Mouse (Mus musculus) forebrain, embryonic 16.5 days (tissue): ENCODE measurements around the gene Olfml2b. TPM values are rescaled to one million over a fixed set of nuclear protein-coding genes. Genes with fewer than 3 reads are reported as not detected.

Experiments
- ATAC-seq: fragments of 200-750 bp; cut with Nextera tagmentation; 2 replicates; pipeline ENCODE4 v1.8.0; 2017; ENCODE audit warnings: mild to moderate bottlenecking, moderate library complexity
- H3K27ac ChIP-seq: fragments of 300-500 bp; sonication (generic); 2 replicates; pipeline ENCODE4 v1.5.1; 2014; ENCODE audit warnings: low read length, control low read depth
- H3K27me3 ChIP-seq: fragments of 300-500 bp; sonication (generic); replicated peaks from 2 replicates; pipeline ENCODE4 v1.6.1; 2014; ENCODE audit warnings: low read length; ENCODE audit not compliant: control insufficient read depth, insufficient read depth
- H3K36me3 ChIP-seq: fragments of 300-500 bp; sonication (generic); 2 replicates; pipeline ENCODE4 v1.6.1; 2014; ENCODE audit not compliant: control insufficient read depth, insufficient read depth
- H3K4me1 ChIP-seq: fragments of 300-500 bp; sonication (generic); replicated peaks from 2 replicates; pipeline ENCODE4 v1.6.1; 2014; ENCODE audit warnings: low read length; ENCODE audit not compliant: control insufficient read depth, insufficient read depth
- H3K4me2 ChIP-seq: fragments of 300-500 bp; sonication (generic); 2 replicates; pipeline ENCODE4 v1.6.1; 2014; ENCODE audit warnings: mild to moderate bottlenecking, low read length, control low read depth
- H3K4me3 ChIP-seq: fragments of 300-500 bp; sonication (generic); replicated peaks from 2 replicates; pipeline ENCODE4 v1.5.1; 2014; ENCODE audit warnings: mild to moderate bottlenecking, low read length, control low read depth
- H3K9ac ChIP-seq: fragments of 300-500 bp; sonication (generic); replicated peaks from 2 replicates; pipeline ENCODE4 v1.6.1; 2014; ENCODE audit warnings: low read depth, low read length, control low read depth
- H3K9me3 ChIP-seq: fragments of 300-500 bp; sonication (generic); 2 replicates; pipeline ENCODE4 v1.6.1; 2016; ENCODE audit warnings: low read length; ENCODE audit not compliant: control insufficient read depth
- WGBS: fragments of 180-500 bp; shearing (Covaris S2); extraction: QIAGEN DNeasy Blood & Tissue Kit; methylation state at CpG from one replicate; pipeline ENCODE4 v1.1.7; 2014; 5-methylcytosine and 5-hydroxymethylcytosine counted together
- polyA plus RNA-seq: library from polyadenylated mRNA; unstranded; fragments of >200 nt; fragmentation: Nextera tagmentation; extraction: Ambion mirVana; gene quantifications from 2 replicates; pipeline ENCODE4 v1.2.1, GENCODE M21; 2015

Olfml2b gene
- polyA plus RNA-seq, 1 experiment from 2014 or later, result 12.2 TPM

DNA sequence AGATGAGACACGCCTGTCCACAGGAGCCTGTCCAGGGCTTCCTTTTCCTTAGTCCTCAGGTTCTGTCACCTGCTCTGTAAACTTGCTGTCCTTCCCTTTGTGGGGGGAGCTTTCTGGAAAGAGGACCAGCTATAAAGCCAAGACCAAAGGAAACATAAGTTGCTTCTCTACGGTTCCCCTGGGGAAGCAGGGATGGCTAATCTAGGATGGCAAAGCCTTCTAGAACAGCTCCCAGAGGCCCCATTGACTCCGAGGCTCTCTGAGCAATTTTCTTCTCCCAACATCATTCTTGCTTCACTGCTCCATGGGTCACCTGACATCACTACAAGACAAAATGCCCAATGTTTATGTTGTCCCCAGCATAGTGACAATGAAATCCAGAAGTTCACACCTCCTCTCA is 32.7 kb upstream of the Olfml2b start:
- H3K4me3 ChIP-seq, result no peak overlapping the region
- no peaks in the 10 kb centered on the region for H3K9me3 ChIP-seq
- no peaks in the 10 kb centered on the region for H3K4me1 ChIP-seq
- no peak for ATAC-seq
- 93% methylated on average over 3 of the region's 3 CpGs for WGBS
- H3K36me3 ChIP-seq, result no peaks in the 10 kb centered on the region
- no peak overlapping the region for H3K27ac ChIP-seq
- no peaks in the 10 kb centered on the region for H3K27me3 ChIP-seq
- no peak overlapping the region for H3K4me2 ChIP-seq
- H3K9ac ChIP-seq, result no peak overlapping the region

- Histone ChIP-seq H3K27me3 (no peaks in the 10 kb centered on the region), H3K9ac (no peak overlapping the region), H3K4me2 (no peak overlapping the region), H3K27ac (no peak overlapping the region), H3K9me3 (no peaks in the 10 kb centered on the region), H3K4me1 (no peaks in the 10 kb centered on the region), H3K4me3 (no peak overlapping the region), H3K36me3 (no peaks in the 10 kb centered on the region)
- peak; percentile 99 for ATAC-seq
- WGBS, result 58% methylated on average over 18 of the region's 18 CpGs
Observed at GRCm38 (mm10) chr1:170612968-170613872, 31.1 kb upstream of the Olfml2b start.

GRCm38 (mm10) chr1:170619686-170620374 is 24.5 kb upstream of the Olfml2b start:
- Histone ChIP-seq H3K4me2 (no peak overlapping the region), H3K9ac (no peak overlapping the region), H3K4me1 (no peaks in the 10 kb centered on the region), H3K4me3 (no peak overlapping the region), H3K36me3 (no peaks in the 10 kb centered on the region), H3K27me3 (no peaks in the 10 kb centered on the region), H3K9me3 (peaks cover 5% of the 10 kb centered on the region; the same call in 1 of the 2 replicates), H3K27ac (no peak overlapping the region)
- 89% methylated on average over 2 of the region's 2 CpGs for WGBS
- ATAC-seq, result no peak

DNA sequence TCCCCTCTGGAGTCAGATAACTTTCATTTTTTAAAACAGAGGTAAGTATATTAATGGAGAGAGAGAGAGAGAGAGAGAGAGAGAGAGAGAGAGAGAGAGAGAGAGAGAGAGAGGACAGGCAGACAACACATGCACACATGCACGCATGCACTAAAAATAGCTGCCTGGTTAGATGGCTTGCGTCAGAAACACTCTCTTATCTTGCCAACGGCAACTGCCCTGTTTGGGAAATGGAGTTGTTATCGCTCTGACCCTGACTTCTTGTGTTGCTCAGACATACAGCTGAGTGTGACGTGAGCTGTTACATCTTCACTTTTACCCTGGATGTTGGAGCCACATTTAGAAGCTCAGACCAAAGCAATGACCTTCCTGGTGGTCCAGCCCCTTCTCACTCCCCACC is 21.4 kb upstream of the Olfml2b start:
- no peak for ATAC-seq
- no peaks in the 10 kb centered on the region for H3K36me3 ChIP-seq
- H3K4me2 ChIP-seq, result no peak overlapping the region
- 88% methylated on average over 5 of the region's 5 CpGs for WGBS
- H3K4me3 ChIP-seq, result no peak overlapping the region
- no peak overlapping the region for H3K27ac ChIP-seq
- no peaks in the 10 kb centered on the region for H3K27me3 ChIP-seq
- H3K9me3 ChIP-seq, result peaks cover 5% of the 10 kb centered on the region; the same call in 1 of the 2 replicates
- no peak overlapping the region for H3K9ac ChIP-seq
- no peaks in the 10 kb centered on the region for H3K4me1 ChIP-seq

- WGBS, result 96% methylated on average over 1 of the region's 1 CpGs
- Histone ChIP-seq H3K36me3 (no peaks in the 10 kb centered on the region), H3K27ac (no peak overlapping the region), H3K4me3 (no peak overlapping the region), H3K4me1 (no peaks in the 10 kb centered on the region), H3K4me2 (no peak overlapping the region), H3K9me3 (peaks cover 5% of the 10 kb centered on the region; the same call in 1 of the 2 replicates), H3K27me3 (no peaks in the 10 kb centered on the region), H3K9ac (no peak overlapping the region)
- no peak for ATAC-seq
Observed at GRCm38 (mm10) chr1:170623432-170623831, 20.9 kb upstream of the Olfml2b start.

- Histone ChIP-seq H3K4me1 (no peaks in the 10 kb centered on the region), H3K27ac (no peak overlapping the region), H3K9me3 (no peaks in the 10 kb centered on the region), H3K4me2 (no peak overlapping the region), H3K9ac (no peak overlapping the region), H3K4me3 (no peak overlapping the region), H3K36me3 (no peaks in the 10 kb centered on the region), H3K27me3 (no peaks in the 10 kb centered on the region)
- no peak for ATAC-seq
- 83% methylated on average over 4 of the region's 4 CpGs for WGBS
Observed at GRCm38 (mm10) chr1:170630489-170630888, 13.8 kb upstream of the Olfml2b start.

- no peaks in the 10 kb centered on the region for H3K9me3 ChIP-seq
- no peak overlapping the region for H3K4me3 ChIP-seq
- H3K4me1 ChIP-seq, result no peaks in the 10 kb centered on the region
- H3K27me3 ChIP-seq, result no peaks in the 10 kb centered on the region
- WGBS, result 90% methylated on average over 5 of the region's 5 CpGs
- no peaks in the 10 kb centered on the region for H3K36me3 ChIP-seq
- H3K4me2 ChIP-seq, result no peak overlapping the region
- no peak for ATAC-seq
- no peak overlapping the region for H3K27ac ChIP-seq
- H3K9ac ChIP-seq, result no peak overlapping the region
Observed at GRCm38 (mm10) chr1:170631571-170631970, 12.8 kb upstream of the Olfml2b start.

DNA sequence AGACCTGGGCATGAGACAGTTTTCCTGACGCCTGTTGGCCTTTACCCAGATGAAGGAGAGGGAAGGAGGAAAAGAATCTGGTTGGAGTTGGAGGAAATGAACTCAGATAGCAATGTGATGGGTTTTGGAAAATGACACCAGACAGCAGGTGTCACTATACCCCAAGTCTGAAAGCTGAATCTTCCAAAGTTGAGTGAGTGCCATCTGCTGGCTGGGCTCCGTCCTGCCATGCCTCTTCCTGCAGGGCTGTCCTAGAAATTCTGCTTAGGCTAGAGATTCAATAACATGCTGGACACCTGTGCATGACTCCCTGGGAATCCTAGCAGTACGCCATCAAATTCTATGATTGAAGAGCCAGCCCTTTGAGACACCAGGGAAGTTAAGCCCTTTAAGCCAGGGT is 11.9 kb upstream of the Olfml2b start:
- Histone ChIP-seq H3K36me3 (no peaks in the 10 kb centered on the region), H3K27me3 (no peaks in the 10 kb centered on the region), H3K4me1 (no peaks in the 10 kb centered on the region), H3K9me3 (no peaks in the 10 kb centered on the region), H3K4me2 (no peak overlapping the region), H3K27ac (no peak overlapping the region), H3K4me3 (no peak overlapping the region), H3K9ac (no peak overlapping the region)
- peak; percentile 87 for ATAC-seq
- WGBS, result 19% methylated on average over 3 of the region's 3 CpGs

DNA sequence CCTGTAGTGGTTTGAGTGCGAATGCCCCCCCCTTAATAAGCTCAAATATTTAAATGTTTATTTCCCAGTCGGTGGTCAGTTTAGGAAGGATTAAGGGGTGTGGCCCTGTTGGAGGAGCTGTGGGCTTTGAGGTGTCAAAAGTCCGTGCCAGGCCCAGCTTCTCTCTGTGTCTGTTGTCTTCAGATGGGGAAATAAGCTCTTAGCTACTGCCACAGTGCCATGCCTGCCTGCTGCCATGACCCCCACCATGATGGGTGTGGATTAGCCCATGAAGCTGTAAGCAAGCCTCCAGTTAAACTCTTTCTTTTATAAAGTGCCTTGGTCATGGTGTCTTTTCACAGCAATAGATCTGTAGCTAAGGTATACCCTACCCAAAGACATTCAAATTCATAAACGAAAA is 11.5 kb upstream of the Olfml2b start:
- Histone ChIP-seq H3K9ac (no peak overlapping the region), H3K4me2 (no peak overlapping the region), H3K9me3 (no peaks in the 10 kb centered on the region), H3K27ac (no peak overlapping the region), H3K36me3 (no peaks in the 10 kb centered on the region), H3K27me3 (no peaks in the 10 kb centered on the region), H3K4me3 (no peak overlapping the region), H3K4me1 (no peaks in the 10 kb centered on the region)
- ATAC-seq, result no peak
- WGBS, result 75% methylated on average over 4 of the region's 4 CpGs
